Mouse (Mus musculus): ENCODE data around the gene Epha8. TPM values are rescaled to one million over a fixed set of nuclear protein-coding genes. Genes with fewer than 3 reads are reported as not detected.

Epha8 gene
- total RNA-seq, 2 experiments from 2014 or later = not detected

DNA sequence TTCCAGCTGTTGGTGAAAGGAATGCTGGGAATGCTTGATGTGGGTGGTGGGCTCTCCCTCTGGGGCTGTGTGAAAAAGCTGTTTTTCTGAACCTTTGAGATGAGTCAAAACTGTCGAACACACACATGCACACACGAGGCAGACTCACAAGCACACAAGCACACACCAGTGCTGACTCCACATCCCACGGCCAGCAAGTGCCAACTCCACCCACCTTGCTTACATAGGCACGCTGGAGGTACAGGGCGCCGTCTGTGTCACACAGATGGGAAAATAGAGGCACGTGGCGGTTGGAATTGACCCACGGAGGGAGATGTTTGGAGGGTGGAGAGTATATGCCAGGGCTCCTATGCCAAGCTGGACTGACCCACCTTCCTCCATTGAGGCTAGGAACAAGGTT, 44.8 kb downstream of the Epha8 start:
- no peak for DNase-seq
- intact Hi-C loops (cut with DNase I) = no loop called here

DNA sequence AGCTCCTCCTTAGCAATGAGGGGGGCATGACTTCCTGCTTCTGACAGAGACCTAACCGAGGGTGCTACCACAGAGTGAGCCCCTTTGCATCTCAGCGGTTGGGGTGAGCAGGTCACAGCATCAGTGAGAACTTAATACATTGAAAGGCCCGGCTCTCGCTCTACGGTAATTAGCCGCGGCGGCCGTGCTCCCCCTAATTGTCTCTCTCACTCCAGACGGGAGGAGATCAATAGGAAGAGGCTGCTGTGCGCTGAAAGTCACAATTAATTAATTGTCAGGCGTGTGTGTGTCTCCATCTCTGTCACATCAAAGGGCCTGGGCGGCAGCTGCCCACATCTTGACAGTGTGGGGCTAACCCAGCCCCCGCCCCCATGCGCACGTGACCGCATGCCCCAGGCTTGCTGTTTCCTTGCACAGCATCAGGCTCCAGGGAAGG, 45.4 kb downstream of the Epha8 start:
- intact Hi-C loops (cut with DNase I) = no loop called here
- DNase-seq = no peak

DNA sequence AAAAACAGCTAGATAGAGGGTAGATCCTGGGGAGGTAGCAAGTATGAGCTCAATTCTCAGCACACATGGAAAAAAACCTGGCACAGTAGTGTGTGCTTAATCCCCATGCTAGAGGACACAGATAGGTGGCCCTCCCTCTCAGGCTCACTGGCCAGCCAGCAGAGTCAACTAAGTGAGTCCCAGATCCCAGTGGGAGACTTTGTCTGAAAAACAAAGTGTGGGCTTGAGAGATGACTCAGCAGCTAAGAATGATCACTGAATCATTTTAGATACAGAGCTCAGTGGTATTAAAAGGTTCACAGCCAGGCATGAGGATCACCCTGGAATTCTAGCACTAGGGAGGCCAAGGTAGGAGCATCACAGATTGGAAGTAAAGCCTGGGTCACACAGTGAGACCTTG, 48.8 kb downstream of the Epha8 start:
- DNase-seq = no peak
- intact Hi-C loops (cut with DNase I) = loop anchor here (1.0 to 5.0 kb wide), 2 partner anchors 74 to 164 kb away; no protein-coding TSS in a partner anchor

DNA sequence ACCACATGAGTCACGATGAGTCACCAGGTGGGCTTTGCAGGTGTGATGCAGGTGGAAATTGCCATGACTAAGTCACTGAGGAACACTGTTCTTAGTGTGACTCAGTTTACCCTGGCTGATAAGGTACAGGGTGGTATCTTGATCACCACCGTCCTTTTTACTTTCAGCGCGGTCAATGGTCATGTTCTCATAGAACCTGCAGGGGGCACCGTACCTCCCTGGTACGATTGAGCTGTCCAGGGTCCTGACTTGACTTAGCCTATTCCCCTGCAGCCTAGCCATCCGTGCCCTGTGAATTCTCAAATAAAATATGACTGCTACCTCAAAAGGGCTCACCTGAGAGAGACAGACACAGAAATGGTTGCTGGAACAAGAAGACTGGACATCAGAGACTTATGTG, 49.6 kb downstream of the Epha8 start:
- intact Hi-C loops (cut with DNase I) = loop anchor here (1.0 to 5.0 kb wide), 2 partner anchors 75 to 165 kb away; no protein-coding TSS in a partner anchor
- DNase-seq = peak; percentile 51 to 78

DNA sequence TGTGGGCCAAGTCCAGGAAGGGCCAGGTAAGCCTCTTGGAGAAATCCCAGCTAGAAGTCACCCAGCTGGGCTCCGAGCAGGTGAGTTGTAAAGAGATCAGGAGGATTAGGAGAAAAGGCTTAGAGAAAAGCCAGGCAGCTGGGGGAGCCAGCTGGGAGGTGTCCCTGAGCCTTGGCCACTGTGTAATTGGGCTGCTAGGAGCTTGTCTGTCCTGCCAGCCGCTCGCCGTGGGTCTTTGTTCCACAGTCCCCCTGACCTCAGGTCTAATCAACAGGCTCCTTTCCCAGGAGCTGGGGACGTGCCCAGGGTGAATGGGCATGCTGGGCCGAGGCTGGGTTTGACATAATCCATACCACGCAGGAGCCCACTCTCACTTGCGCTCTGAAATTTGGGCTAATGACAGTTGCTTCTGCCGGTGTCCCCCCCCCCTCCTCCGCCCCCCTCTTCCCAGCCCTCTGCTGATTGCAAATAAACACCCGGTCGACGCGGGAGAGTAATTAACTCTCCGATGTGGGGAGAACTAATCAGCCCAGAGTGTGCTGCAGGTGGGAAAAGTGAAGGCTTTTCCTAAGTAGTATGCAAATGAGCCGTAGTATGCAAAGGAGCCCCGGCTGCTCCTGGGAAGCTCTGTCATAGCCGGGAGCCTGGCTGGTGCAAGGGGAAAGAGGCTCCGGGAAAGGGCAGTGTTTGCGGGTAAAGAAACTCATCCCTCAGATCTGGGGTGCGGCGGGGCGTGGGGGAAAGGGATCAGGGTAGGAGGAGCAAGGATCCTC, 51.7 kb downstream of the Epha8 start:
- intact Hi-C loops (cut with DNase I) = loop anchor here (5.0 kb wide), 1 partner anchor 77 kb away; no protein-coding TSS in a partner anchor

DNA sequence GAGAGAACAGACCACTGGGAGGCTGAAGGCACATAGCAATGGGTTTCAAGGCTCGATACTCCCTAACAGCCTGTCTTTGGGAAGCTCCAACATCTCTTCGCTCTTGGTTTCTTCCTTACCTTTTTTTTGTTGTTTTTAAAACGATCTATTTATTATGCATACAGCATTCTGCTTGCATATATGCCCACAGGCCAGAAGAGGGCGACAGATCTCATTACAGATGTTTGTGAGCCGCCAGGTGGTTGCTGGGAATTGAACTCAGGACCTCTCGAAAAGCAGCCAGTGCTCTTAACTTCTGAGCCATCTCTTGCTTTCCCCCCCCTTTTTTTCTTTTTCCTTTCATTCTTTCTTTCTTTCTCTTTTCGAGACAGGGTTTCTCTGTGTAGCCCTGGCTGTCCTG, 57.5 kb downstream of the Epha8 start:
- intact Hi-C loops (cut with DNase I) = no loop called here
- DNase-seq = no peak

More for the DNA sequence above, 51.7 kb downstream of the Epha8 start:
- no peak for DNase-seq

DNA sequence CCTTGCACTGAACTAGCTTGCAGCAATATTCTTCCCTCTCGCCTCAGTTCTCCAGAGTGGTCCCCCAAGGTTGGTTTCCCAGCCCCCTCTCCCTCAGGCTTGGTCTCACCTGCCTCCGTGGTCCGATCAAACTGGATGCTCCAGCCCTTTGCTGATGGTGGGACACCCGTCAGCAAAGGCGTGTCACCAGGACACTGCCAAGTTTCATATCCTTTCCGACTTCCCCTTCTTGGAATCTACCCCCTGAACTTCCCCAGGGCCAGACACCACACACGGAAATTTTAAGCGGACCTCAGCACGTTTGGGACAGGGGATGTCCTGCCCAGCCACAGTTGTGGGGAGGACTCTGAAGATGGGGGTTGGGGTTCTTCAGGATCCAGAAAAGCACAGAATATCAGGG, 58.0 kb downstream of the Epha8 start, which contains the start of gene C1qa:
TSS of gene C1qa (minus strand) at position 167 of the 400 bp plus-strand sequence.
- intact Hi-C loops (cut with DNase I) = no loop called here
- DNase-seq = peak in 1 of 2 experiments; percentile 19

DNA sequence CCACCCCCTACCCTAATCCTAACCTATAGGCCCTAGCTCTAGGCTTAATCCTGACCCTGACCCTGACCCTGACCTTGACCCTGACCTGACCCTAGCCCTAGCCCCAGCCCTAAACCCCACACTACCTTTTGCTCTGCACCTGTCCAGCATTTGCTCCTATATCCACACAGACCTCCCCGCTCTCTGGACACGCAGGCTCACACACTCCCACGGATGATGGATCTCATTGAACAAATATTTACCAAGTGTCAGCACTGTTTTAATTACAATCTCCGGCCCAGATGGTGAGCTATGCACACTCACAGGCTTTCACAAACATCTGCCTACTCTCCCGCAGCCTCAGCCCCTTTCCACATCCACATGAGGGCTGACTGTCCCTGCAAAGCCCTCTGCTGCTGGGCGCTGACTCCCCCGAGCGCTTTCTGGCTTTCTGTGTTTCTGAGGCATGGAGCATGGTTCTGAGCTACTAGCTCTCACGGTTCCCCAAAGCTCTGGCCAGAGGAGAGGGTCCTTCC, 58.5 kb downstream of the Epha8 start:
- intact Hi-C loops (cut with DNase I) = no loop called here
- DNase-seq = no peak

DNA sequence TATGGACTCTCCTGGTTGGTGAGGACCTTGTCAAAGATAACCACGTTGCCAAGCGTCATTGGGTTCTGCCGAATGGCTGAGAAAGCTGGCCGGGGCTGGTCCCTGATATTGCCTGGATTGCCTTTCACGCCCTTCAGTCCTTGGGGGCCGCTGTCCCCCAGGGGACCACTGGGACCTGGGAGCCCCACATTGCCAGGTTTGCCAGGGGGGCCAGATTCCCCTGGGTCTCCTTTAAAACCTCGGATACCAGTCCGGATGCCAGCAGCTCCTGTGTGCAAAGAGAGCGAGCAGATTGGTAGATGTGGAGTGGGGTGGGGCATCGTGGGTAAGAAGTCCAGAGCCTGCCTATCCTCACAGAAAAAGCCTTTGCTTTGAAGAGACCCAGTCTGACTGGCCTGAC, 60.2 kb downstream of the Epha8 start:
- intact Hi-C loops (cut with DNase I) = no loop called here
- no peak for DNase-seq

DNA sequence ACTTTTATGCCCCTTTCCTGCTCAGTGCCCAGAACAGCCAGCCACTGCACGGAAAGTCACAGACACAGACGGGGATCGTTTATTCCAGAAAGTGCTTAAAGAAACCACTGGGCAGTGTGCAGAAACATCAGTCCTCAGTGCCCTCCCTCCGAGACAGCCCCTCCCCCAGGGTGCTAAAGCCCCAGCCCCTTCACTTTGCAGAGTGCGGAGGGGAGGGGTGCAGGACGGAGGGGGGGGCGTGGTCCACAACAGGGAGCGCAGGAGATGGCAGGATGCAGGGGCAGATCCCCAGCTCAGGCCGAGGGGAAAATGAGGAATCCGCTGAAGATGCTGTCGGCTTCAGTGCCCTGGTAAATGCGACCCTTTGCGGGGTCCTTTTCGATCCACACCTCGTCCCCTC, 60.8 kb downstream of the Epha8 start:
- no peak for DNase-seq
- intact Hi-C loops (cut with DNase I) = loop anchor here (2.0 kb wide), 1 partner anchor 177 kb away; no protein-coding TSS in a partner anchor

DNA sequence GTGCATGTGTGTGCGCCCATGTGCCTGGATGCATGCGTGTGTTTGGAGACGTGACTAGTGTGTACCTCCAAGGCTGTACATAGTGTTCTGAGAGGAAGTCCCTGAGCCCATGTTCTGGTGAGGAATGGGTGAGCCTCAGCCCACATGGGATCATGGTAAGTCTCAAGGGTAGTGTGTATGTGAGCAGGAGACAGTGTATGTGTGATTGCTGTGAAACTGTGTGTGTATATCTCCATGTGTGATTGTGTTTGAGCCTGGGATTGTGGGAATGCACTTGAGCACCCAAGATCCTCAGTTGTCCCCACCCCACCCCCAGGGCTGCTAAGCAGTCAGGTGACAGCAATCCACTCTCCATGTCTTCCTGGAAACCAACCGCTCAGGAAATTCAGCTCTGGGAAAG, 61.8 kb downstream of the Epha8 start:
- no peak for DNase-seq
- intact Hi-C loops (cut with DNase I) = loop anchor here (2.0 kb wide), 1 partner anchor 178 kb away; no protein-coding TSS in a partner anchor

DNA sequence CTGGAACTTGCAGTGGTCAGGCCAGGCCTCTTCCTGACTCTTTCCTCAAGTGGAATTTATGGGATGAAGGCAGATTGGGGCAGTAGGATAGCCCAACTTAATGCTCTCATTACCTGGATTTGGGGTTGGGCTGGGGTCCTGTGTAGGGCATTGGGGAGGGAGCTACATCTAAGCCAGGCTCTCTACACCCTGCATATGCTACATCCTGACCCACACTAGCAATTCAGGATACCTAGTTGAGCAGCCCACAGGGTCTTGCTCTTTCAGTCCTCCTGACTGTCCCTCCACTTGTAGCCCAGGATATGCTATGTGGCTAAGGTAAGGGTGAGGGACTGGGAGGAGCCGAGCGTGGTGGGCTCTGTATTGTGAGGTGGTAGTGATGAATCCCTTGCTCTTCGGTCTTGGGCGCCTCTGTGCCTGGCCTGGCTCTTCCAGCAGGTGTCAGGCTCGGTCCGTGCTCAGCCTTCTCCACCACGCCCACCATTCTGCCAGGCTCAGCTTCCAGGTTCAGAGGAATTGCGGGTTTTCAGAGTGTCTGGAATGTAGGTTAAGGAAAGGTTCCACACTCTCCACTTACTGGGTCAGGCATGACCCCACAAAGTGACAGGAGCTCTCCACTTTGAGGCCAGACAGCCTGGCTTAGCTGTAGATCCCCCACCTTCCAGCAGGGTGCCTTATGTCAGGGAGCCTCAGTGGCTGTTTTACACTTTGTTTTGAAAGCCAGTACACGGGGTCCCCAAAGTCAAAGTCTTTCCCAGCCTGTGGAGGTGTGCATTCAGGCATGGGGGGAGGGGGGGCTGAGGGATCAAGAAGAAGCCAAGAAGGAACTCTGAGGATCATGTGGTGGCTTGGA, 62.7 kb downstream of the Epha8 start:
- intact Hi-C loops (cut with DNase I) = loop anchor here (2.0 kb wide), 1 partner anchor 179 kb away; no protein-coding TSS in a partner anchor
- DNase-seq = peak; percentile 37 to 40

DNA sequence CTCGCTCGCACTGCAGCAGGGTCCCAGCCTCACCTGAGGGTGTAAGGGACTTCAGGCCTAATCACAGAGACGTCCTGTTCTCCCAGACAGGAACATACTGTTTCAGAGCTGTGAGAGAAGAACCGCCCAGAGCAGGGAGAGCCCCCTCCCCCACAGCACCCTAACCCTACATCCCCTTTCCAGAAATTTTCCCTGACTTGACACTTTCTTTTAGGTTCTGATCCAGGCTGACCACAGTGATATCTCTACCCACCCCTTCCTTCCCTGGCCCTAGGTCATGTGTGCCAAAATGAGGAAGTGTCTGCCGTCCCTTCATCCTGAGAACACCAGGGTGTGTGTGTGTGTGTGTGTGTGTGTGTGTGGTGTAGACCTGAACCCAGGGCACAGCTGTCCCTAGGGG, 63.8 kb downstream of the Epha8 start, which contains the start of gene C1qc:
TSS of gene C1qc (minus strand) at position 255 of the 400 bp plus-strand sequence.
- intact Hi-C loops (cut with DNase I) = no loop called here
- peak; percentile 23 to 31 for DNase-seq

DNA sequence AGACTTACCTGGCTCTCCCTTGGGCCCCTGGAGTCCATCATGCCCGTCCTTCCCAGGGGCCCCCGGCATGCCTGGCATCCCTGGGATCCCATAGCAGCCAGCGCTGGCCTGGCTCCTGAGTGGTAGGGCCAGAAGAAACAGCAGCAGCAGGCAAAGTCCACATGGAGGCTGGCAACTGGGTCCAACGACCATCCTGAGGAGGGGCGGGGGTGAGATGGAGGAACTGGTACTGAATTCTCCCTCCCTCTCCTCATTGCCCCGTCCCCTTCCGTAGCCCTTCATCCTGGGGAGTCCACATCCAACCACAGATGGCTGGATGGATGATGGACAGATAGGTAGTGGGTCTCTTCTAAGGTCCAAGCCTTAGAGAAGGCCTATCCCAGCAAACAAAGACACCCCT, 64.2 kb downstream of the Epha8 start:
- DNase-seq = no peak
- intact Hi-C loops (cut with DNase I) = no loop called here

DNA sequence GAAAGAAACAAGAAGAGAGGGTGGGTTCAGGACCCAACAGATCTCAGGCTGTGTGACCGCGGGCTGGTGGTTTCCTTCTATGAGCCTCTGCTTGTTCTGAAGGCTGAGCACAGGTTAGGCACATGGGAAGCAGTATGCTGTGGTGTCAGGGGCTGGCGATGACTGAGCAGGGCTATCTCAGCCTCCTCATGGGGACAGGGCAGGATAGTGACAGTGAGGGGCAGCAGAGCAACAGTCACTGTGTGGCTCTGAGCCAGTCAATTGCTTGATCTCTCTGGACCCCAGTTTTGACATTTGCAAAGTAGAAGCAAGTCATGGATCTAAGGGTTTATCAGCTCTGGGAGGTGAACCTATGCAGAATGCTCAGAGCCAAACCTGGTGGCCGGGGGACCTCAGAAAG, 65.5 kb downstream of the Epha8 start:
- DNase-seq = no peak
- intact Hi-C loops (cut with DNase I) = no loop called here

DNA sequence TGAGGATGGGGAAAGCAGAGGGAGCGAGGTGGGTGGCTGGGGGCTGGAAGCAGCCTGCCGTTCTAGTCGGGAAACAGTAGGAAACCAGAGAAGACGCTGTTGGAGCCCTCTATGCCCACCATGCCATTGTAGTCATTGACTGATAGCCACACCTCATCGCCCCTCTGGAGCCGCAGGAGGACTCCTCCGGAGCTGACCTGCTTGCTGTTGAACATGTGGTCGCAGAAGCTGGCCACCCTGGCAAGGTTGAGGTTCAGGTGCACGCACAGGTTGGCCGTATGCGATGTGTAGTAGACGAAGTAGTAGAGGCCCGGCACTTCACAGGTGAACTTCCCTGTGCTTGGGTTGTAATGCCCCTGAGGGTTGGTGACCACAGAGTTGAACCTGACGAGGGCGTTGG, 66.6 kb downstream of the Epha8 start:
- intact Hi-C loops (cut with DNase I) = no loop called here
- no peak for DNase-seq

DNA sequence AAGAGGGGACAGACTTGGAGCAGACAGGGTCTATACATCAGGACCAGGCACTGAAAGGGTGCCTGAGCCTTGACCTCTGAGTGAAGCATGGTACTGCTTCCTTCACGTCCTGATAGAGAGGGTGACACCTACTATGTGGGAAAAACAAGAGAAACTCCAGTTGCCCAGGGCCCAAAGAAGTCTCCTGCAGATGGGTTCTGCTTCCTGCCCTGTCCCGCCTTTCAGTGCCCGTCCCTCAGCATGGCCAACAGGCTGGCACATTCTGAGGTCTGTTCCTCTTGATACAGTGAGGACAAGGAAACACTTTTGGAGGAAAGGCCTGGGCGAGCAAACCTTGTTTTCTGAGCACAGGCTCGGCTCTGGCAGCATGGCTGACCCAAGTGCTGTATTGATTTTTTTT, 68.9 kb downstream of the Epha8 start:
- DNase-seq = no peak
- intact Hi-C loops (cut with DNase I) = no loop called here

DNA sequence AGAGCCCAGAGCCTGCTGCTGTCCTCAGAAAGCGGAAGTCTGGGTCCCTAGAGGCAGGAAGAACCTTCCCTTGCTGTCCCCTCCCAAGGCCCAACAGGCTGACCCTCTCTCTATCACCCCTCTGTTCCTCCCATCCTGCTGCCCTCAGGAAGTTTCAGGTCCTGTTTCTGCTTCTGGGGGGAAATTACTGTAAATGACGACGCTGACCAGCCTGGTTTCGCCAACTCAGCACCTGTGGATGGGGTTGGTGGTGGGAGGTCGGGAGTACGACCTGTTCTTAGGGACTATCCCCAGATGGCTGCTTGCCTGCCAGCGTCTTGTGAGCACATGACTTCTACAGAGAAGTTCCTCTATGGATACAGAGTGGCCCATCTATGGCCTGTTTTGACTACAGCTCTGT, 70.5 kb downstream of the Epha8 start, which contains the start of gene C1qb:
TSS of gene C1qb (minus strand) at position 87 of the 400 bp plus-strand sequence.
- DNase-seq = peak in 1 of 2 experiments; percentile 32

More for the DNA sequence above, 70.5 kb downstream of the Epha8 start, which contains the start of gene C1qb:
- intact Hi-C loops (cut with DNase I) = no loop called here
